Mouse (Mus musculus) MEL (cell line): Measurements from ENCODE around the gene Hnrnpll. TPM values are rescaled to one million over a fixed set of nuclear protein-coding genes. Genes with fewer than 3 reads are reported as not detected.

Source experiments
- DNase-seq: peaks from one replicate; pipeline ENCODE4 v3.0.0; 2011; ENCODE audit warnings: low read depth, low spot score
- H3K27ac ChIP-seq: 2 replicates; pipeline ENCODE4 v1.5.1; 2012; ENCODE audit warnings: low read depth, mild to moderate bottlenecking, control low read depth, low read length, moderate library complexity; ENCODE audit not compliant: control insufficient read depth
- H3K27me3 ChIP-seq, 2 experiments: fragments of 150-350 bp in 1 of 2; sonication (generic) in 1 of 2; 2 replicates each; pipeline ENCODE4 v1.6.1; 2012; ENCODE audit warnings: low read length in 2 of 2, mild to moderate bottlenecking in 2 of 2, improper control_type of control experiment in 1 of 2, moderate library complexity in 1 of 2; ENCODE audit not compliant: insufficient read depth in 2 of 2, control insufficient read depth in 1 of 2
- H3K36me3 ChIP-seq, 2 experiments: 2 replicates each; pipeline ENCODE4 v1.6.1; 2012 to 2014; ENCODE audit warnings: low read length in 2 of 2, improper control_type of control experiment in 1 of 2, inconsistent platforms in 1 of 2, mild to moderate bottlenecking in 1 of 2; ENCODE audit not compliant: insufficient read depth in 2 of 2, control insufficient read depth in 1 of 2
- H3K4me1 ChIP-seq, 2 experiments: fragments of 150-350 bp in 1 of 2; sonication (generic) in 1 of 2; 2 replicates each; pipeline ENCODE4 v1.6.1; 2012; ENCODE audit warnings: low read length in 2 of 2, improper control_type of control experiment in 1 of 2, mild to moderate bottlenecking in 1 of 2; ENCODE audit not compliant: insufficient read depth in 2 of 2, control insufficient read depth in 1 of 2
- H3K4me3 ChIP-seq, 2 experiments: fragments of 150-350 bp in 1 of 2; sonication (generic) in 1 of 2; 2 replicates each; pipeline ENCODE4 v1.5.1; 2012; ENCODE audit warnings: low read depth in 2 of 2, low read length in 2 of 2, mild to moderate bottlenecking in 2 of 2, moderate library complexity in 2 of 2, control low read depth in 1 of 2, improper control_type of control experiment in 1 of 2; ENCODE audit not compliant: control insufficient read depth in 1 of 2, insufficient read depth in 1 of 2
- H3K79me2 ChIP-seq: 2 replicates; pipeline ENCODE4 v1.6.1; 2012; ENCODE audit warnings: mild to moderate bottlenecking, low read length, moderate library complexity; ENCODE audit not compliant: control insufficient read depth, poor library complexity, insufficient read depth
- H3K9ac ChIP-seq: 2 replicates; pipeline ENCODE4 v1.6.1; 2012; ENCODE audit warnings: low read depth, mild to moderate bottlenecking, control low read depth, low read length, moderate library complexity; ENCODE audit not compliant: control insufficient read depth, poor library complexity, severe bottlenecking
- H3K9me3 ChIP-seq: fragments of 150-350 bp; sonication (generic); replicated peaks from 2 replicates; pipeline ENCODE4 v1.6.1; 2012; ENCODE audit warnings: mild to moderate bottlenecking, low read length, improper control_type of control experiment, moderate library complexity; ENCODE audit not compliant: insufficient read depth
- CHD2 ChIP-seq: IDR thresholded peaks from 2 replicates; pipeline ENCODE4 v1.6.1; 2011; ENCODE audit warnings: low read length, improper control_type of control experiment
- E2F4 ChIP-seq: IDR thresholded peaks from 2 replicates; pipeline ENCODE4 v1.6.1; 2011; ENCODE audit warnings: low read depth, low read length, improper control_type of control experiment, borderline replicate concordance
- KAT2A ChIP-seq: conservative IDR thresholded peaks from 2 replicates; pipeline ENCODE4 v1.6.1; 2012; ENCODE audit warnings: low read depth, low read length, improper control_type of control experiment, inconsistent platforms
- MAX ChIP-seq: IDR thresholded peaks from 2 replicates; pipeline ENCODE4 v1.6.1; 2011; ENCODE audit warnings: low read length, improper control_type of control experiment
- MYC ChIP-seq: IDR thresholded peaks from 2 replicates; pipeline ENCODE4 v1.6.1; 2011; ENCODE audit warnings: low read depth, mild to moderate bottlenecking, low read length, improper control_type of control experiment, moderate library complexity
- NELFE ChIP-seq: IDR thresholded peaks from 2 replicates; pipeline ENCODE4 v1.6.1; 2011; ENCODE audit warnings: low read depth, low read length, improper control_type of control experiment
- POLR2A ChIP-seq, 2 experiments: IDR thresholded peaks; 2 replicates each; pipeline ENCODE4 v1.6.1; 2011 to 2012; ENCODE audit warnings: low read length in 2 of 2, mild to moderate bottlenecking in 2 of 2, control low read depth in 1 of 2, improper control_type of control experiment in 1 of 2, low read depth in 1 of 2, moderate library complexity in 1 of 2; ENCODE audit not compliant: control insufficient read depth in 1 of 2, insufficient read depth in 1 of 2, poor library complexity in 1 of 2
- TCF12 ChIP-seq: IDR thresholded peaks from 2 replicates; pipeline ENCODE4 v1.6.1; 2014; ENCODE audit warnings: low read depth, mild to moderate bottlenecking, inconsistent platforms, low read length, improper control_type of control experiment, moderate library complexity
- ZNF384 ChIP-seq: IDR thresholded peaks from 2 replicates; pipeline ENCODE4 v1.6.1; 2012; ENCODE audit warnings: low read depth, mild to moderate bottlenecking, inconsistent platforms, low read length, improper control_type of control experiment
- polyA plus RNA-seq, 2 experiments: library from polyadenylated mRNA; stranded (reverse) in 1 of 2; unstranded in 1 of 2; fragments of >175 nt in 1 of 2; fragments of >200 nt in 1 of 2; gene quantifications; 2 replicates each; pipeline versions ENCODE4 v1.2.1 to v1.2.4; 2012; ENCODE audit warnings: low replicate concordance in 2 of 2, low read depth in 1 of 2; ENCODE audit not compliant: insufficient read length in 2 of 2, insufficient read depth in 1 of 2, missing spikeins in 1 of 2
- total RNA-seq: library from RNA; depleted of rRNA; stranded (reverse); fragments of 300-350 nt; gene quantifications from 2 replicates; pipeline ENCODE4 v1.2.3, GENCODE M21; 2012

Hnrnpll gene
- total and polyA plus RNA-seq, 3 experiments: 48.7 to 142 (median 77.7) TPM

GRCm38 (mm10) chr17:80095254-80095899 is 33.2 kb upstream of the Hnrnpll start:
- Histone ChIP-seq H3K79me2 (no peaks in the 10 kb centered on the region), H3K36me3 (no peaks in the 10 kb centered on the region), H3K9ac (no peak overlapping the region), H3K9me3 (no peaks in the 10 kb centered on the region), H3K27ac (no peak overlapping the region), H3K4me1 (no peaks in the 10 kb centered on the region), H3K4me3 (no peak overlapping the region), H3K27me3 (no peaks in the 10 kb centered on the region; a peak in 2 of 4 replicates)
- TF ChIP-seq KAT2A: no peak
- TF ChIP-seq E2F4: no peak
- no peak for TF ChIP-seq TCF12
- DNase-seq: no peak

- no peak overlapping the region for H3K9ac ChIP-seq
- TF ChIP-seq NELFE (no peak), ZNF384 (peak; percentile 65)
- no peak overlapping the region for H3K27ac ChIP-seq
- no peaks in the 10 kb centered on the region for H3K36me3 ChIP-seq
- H3K4me3 ChIP-seq: no peak overlapping the region
- H3K9me3 ChIP-seq: no peaks in the 10 kb centered on the region
- H3K27me3 ChIP-seq: no peaks in the 10 kb centered on the region; a peak in 2 of 4 replicates
- peak; percentile 7 for DNase-seq
- no peaks in the 10 kb centered on the region for H3K79me2 ChIP-seq
- H3K4me1 ChIP-seq: no peaks in the 10 kb centered on the region
Observed at GRCm38 (mm10) chr17:80091879-80092549, 29.9 kb upstream of the Hnrnpll start.

- H3K79me2 ChIP-seq: no peaks in the 10 kb centered on the region
- no peaks in the 10 kb centered on the region for H3K4me1 ChIP-seq
- H3K9me3 ChIP-seq: no peaks in the 10 kb centered on the region
- no peak overlapping the region for H3K27ac ChIP-seq
- H3K27me3 ChIP-seq: no peaks in the 10 kb centered on the region; a peak in 2 of 4 replicates
- no peak overlapping the region for H3K9ac ChIP-seq
- H3K4me3 ChIP-seq: no peak overlapping the region
- TF ChIP-seq CHD2: no peak
- TF ChIP-seq POLR2A (IDR thresholded peaks at IDR 0.05; ENCODE audit: control insufficient read depth in 1 of 2, insufficient read depth in 1 of 2, low read depth in 1 of 2, low read length in 2 of 2, poor library complexity in 1 of 2): no peak
- no peak for TF ChIP-seq MYC
- TF ChIP-seq MAX: no peak
- no peaks in the 10 kb centered on the region for H3K36me3 ChIP-seq
- DNase-seq: no peak
Observed at GRCm38 (mm10) chr17:80090551-80090950, 28.4 kb upstream of the Hnrnpll start.
